ENCODE assay signal across 9 mouse cellular contexts in the genomic region with DNA sequence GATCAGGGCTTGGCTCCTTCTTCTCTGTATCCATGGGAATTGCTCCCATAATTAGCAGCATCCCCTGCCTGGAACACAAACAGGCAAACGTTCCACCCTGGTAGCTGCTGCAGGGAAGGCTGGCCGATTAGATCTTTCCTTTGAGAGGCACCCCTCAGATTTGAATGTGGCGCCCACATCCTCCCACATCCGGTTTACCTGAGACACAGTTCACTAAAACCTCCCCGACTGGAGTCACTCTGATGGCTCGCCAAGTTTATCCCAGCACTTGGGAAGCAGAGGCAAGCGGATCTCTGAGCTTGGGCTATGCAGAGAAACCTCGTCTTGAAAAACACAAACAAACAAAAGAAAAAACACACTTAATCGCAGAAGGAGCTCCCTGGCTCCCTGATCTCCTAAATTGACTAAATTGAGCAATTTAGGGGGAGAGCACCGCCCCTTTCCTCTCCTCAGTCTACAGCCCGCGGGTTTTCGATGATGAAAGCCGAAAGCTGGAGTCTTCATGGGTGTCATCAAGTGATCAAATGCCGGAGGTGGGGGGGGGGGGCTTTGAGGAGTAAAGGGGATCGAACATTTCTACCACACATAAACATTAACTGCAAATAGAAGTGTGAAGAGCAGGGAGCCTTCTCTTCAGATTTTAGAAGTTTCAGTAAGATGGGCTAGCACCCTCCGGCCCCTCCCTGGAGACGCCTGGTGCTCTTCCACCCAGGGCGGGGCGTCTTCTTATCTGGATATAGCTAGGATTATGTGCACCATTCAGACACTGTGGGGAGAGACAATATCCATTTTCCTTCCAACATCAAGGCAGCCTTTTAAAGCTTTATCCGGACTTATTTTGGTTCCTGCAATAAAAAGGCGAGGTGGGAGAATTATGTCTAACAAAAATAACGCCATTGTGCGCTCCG. TPM values are rescaled to one million over a fixed set of nuclear protein-coding genes. Genes with fewer than 3 reads are reported as not detected.
DNase-seq lines count a peak whose midpoint lies in the region; ATAC-seq and TF ChIP-seq lines count a peak whose summit lies in the region.
"Had no signal": no experiment of that assay in that cellular context is flagged by ENCODE, and none has a peak within 500 bp of the region (broad histone marks: within the 10 kb centered on the region; RNA-seq: fewer than 3 reads in every experiment).

No protein-coding gene starts in this region.

- TF ChIP-seq POLR2A in limb, embryonic 14.5 days (IDR thresholded peaks at IDR 0.05; ENCODE audit: borderline replicate concordance, extremely low read depth, insufficient read depth, insufficient read length): no peak

- peaks cover 4 to 5% of the 10 kb centered on the region in 2 experiments; a peak in 3 of 4 replicates for H3K4me1 ChIP-seq in heart, embryonic 14.5 days (ENCODE audit: control insufficient read depth in 2 of 2, insufficient read depth in 2 of 2, low read length in 2 of 2)
- peaks cover 12% of the 10 kb centered on the region for H3K4me1 ChIP-seq in limb, embryonic 14.5 days (ENCODE audit: control insufficient read depth, insufficient read depth, low read length)

- H3K4me3 ChIP-seq in heart, embryonic 14.5 days (ENCODE audit: control insufficient read depth in 1 of 2, insufficient read depth in 1 of 2, low read depth in 1 of 2, low read length in 2 of 2): peak overlapping the region; percentile 8 to 11; a peak in 1 of 4 replicates
- no peak overlapping the region for H3K4me3 ChIP-seq in limb, embryonic 14.5 days (replicated peaks; ENCODE audit: low read length)
- H3K4me3 ChIP-seq: layer of hippocampus, adult 2 months had no signal

- peak overlapping the region; percentile 56 for H3K4me2 ChIP-seq in heart, embryonic 14.5 days (ENCODE audit: low read length)
- 0 out of 2 replicates have a peak overlapping the region, but pooled peaks have one; percentile 8 for H3K4me2 ChIP-seq in limb, embryonic 14.5 days (replicated peaks; ENCODE audit: low read depth, low read length, severe bottlenecking)

- no peak overlapping the region; a peak in 1 of 4 replicates for H3K27ac ChIP-seq in heart, embryonic 14.5 days (replicated peaks in 1 of 2; ENCODE audit: control insufficient read depth in 1 of 2, insufficient read depth in 1 of 2, low read depth in 2 of 2, low read length in 2 of 2)
- no peak overlapping the region for H3K27ac ChIP-seq in limb, embryonic 14.5 days (replicated peaks; ENCODE audit: low read depth, low read length)
- H3K27ac ChIP-seq: layer of hippocampus, adult 2 months had no signal

- peak overlapping the region; percentile 10; the same call in 1 of the 2 replicates for H3K9ac ChIP-seq in heart, embryonic 14.5 days (ENCODE audit: low read length)
- H3K9ac ChIP-seq in limb, embryonic 14.5 days (ENCODE audit: low read depth, low read length, severe bottlenecking): no peak overlapping the region

- DNase-seq in heart, postnatal 4 days: no peak
- peak; percentile 29 for DNase-seq in urinary bladder, postnatal 14 days (ENCODE audit: low spot score)
- DNase-seq in urinary bladder, postnatal 36 days (ENCODE audit: low spot score in 2 of 2): no peak
- no peak for DNase-seq in limb, embryonic 14.5 days (ENCODE audit: low spot score)
- peak; percentile 66 for DNase-seq in thymus, postnatal 4 days
- no peak for DNase-seq in layer of hippocampus, adult 11-12 months (ENCODE audit: low spot score)
- DNase-seq in right cerebral cortex, adult 18-20 months: no peak

- no peaks in the 10 kb centered on the region for H3K9me3 ChIP-seq in heart, embryonic 14.5 days (ENCODE audit: control insufficient read depth, low read length)
- H3K9me3 ChIP-seq in limb, embryonic 14.5 days (ENCODE audit: control insufficient read depth, low read length): no peaks in the 10 kb centered on the region

- no peaks in the 10 kb centered on the region for H3K36me3 ChIP-seq in heart, embryonic 14.5 days (ENCODE audit: control insufficient read depth, insufficient read depth, low read length)
- H3K36me3 ChIP-seq in limb, embryonic 14.5 days (ENCODE audit: control insufficient read depth, insufficient read depth, low read length): no peaks in the 10 kb centered on the region

- no peaks in the 10 kb centered on the region for H3K27me3 ChIP-seq in heart, embryonic 14.5 days (ENCODE audit: control insufficient read depth, insufficient read depth, low read length)
- no peaks in the 10 kb centered on the region for H3K27me3 ChIP-seq in limb, embryonic 14.5 days (ENCODE audit: control insufficient read depth, insufficient read depth, low read length)

- WGBS in heart, embryonic 14.5 days: 18% methylated on average over 25 of the region's 25 CpGs
- WGBS in limb, embryonic 14.5 days: 17% methylated on average over 25 of the region's 25 CpGs

- no peak for ATAC-seq in heart, embryonic 14.5 days (ENCODE audit: insufficient number of reproducible peaks, insufficient read depth, low FRiP score, low read depth)
- ATAC-seq in limb, embryonic 14.5 days (ENCODE audit: low FRiP score, low read depth): no peak

RNA-seq across cellular contexts. Expression of gene Rps6ka1, which starts 59.5 kb away (rescaled TPM):
- polyA plus RNA-seq in heart, embryonic 14.5 days (2014; fragmentation: Nextera tagmentation; extraction: Ambion mirVana): 15.9 and 16.9 TPM in 2 replicates
- 10 to 100 TPM in 1 of 2 experiments, 1 to 10 TPM in 1; 9.1 to 10.7 TPM for total RNA-seq in heart, postnatal 4 days (2021)
- 25.1 and 28.4 TPM in 2 replicates for polyA plus RNA-seq in limb, embryonic 14.5 days (2012; rRNA removed)
- polyA plus RNA-seq in limb, embryonic 14.5 days (2014; fragmentation: Nextera tagmentation; extraction: Ambion mirVana): 33.8 and 41.7 TPM in 2 replicates

Comparison
In these comparisons a context has a peak if more than half of its experiments do, and no peak if none do; other contexts are left out.
1. DNase-seq: peak in urinary bladder, postnatal 14 days (single experiment) and thymus, postnatal 4 days (single experiment); none in heart, postnatal 4 days (single experiment), urinary bladder, postnatal 36 days (0 of 2), limb, embryonic 14.5 days (single experiment), layer of hippocampus, adult 11-12 months (single experiment) and right cerebral cortex, adult 18-20 months (single experiment).